Mouse (Mus musculus) C2C12 (cell line): Measurements from ENCODE around the gene Nek7.

ENCODE experiments used
- CTCF ChIP-seq: IDR thresholded peaks from one replicate; pipeline ENCODE4 v1.5.1; 2011; ENCODE audit not compliant: control insufficient read depth, insufficient read depth, insufficient read length
- MAX ChIP-seq: IDR thresholded peaks from one replicate; pipeline ENCODE4 v1.6.1; 2011; ENCODE audit warnings: mild to moderate bottlenecking, control low read depth
- MYOG ChIP-seq: IDR thresholded peaks from one replicate; pipeline ENCODE4 v1.6.1; 2011; ENCODE audit not compliant: control insufficient read depth, insufficient read length; ENCODE audit errors: extremely low read depth

DNA sequence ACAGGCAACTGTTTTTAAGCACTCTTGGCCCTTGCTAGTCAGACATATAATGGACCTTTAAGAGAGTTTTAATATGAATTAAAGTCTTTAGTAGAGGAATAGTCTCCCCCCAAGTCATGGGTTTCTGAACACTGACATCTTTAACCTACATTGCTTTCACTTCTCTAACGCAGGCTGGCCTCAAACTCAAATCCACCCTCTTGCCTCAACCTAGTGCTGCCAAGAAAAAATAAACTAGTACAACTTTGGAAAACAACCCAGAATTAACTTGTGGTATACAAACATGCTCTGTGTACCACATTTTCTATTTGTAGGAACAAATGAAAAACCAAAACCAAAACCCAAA lies 77.8 kb downstream of the Nek7 start:
- TF ChIP-seq CTCF = no peak
- no peak for TF ChIP-seq MAX
- TF ChIP-seq MYOG = no peak
